ENCODE assay signal across 8 mouse cellular contexts in the genomic region with DNA sequence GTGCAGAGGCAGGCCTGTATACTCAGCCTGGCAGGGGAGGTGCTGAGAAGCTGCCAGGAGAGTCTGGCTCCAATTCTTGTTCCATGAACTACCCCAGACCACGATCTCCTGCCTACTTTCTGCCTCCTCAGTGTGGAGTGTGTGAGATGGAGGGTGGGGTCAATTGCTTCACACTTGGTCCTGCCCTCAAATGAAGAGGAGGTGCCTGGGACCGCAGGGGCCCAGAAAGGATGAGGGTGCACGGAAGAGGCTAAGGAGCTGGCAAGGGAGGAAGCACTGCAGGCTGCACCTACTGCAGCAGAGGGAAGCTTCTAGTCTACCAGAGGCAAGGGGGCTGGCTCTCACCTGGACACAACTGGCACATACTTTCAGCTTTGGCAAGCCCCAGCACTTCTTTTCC. TPM values are rescaled to one million over a fixed set of nuclear protein-coding genes. Genes with fewer than 3 reads are reported as not detected.
DNase-seq lines count a peak whose midpoint lies in the region; ATAC-seq lines count a peak whose summit lies in the region.

No protein-coding gene starts in this region.

- H3K4me3 ChIP-seq in embryonic facial prominence, embryonic 10.5 days: peak overlapping the region; percentile 76
- H3K4me3 ChIP-seq in hindbrain, embryonic 15.5 days: peak overlapping the region; percentile 53
- peak overlapping the region; percentile 77 for H3K4me3 ChIP-seq in liver, embryonic 15.5 days (replicated peaks)

- H3K27me3 ChIP-seq in embryonic facial prominence, embryonic 10.5 days (replicated peaks; ENCODE audit: low read depth, poor library complexity, severe bottlenecking): peaks cover 27% of the 10 kb centered on the region; the same call in 1 of the 2 replicates
- no peaks in the 10 kb centered on the region for H3K27me3 ChIP-seq in hindbrain, embryonic 15.5 days
- no peaks in the 10 kb centered on the region for H3K27me3 ChIP-seq in liver, embryonic 15.5 days

- peak overlapping the region; percentile 50 for H3K9ac ChIP-seq in hindbrain, embryonic 15.5 days
- H3K9ac ChIP-seq in liver, embryonic 15.5 days: peak overlapping the region; percentile 72

- peak overlapping the region; percentile 96; the same call in 1 of the 2 replicates for H3K27ac ChIP-seq in embryonic facial prominence, embryonic 10.5 days (replicated peaks)
- peak overlapping the region; percentile 34; the same call in 1 of the 2 replicates for H3K27ac ChIP-seq in hindbrain, embryonic 15.5 days (replicated peaks)
- peak overlapping the region; percentile 99 for H3K27ac ChIP-seq in liver, embryonic 15.5 days (replicated peaks)

- intact Hi-C loops in heart, postnatal 36 days (cut with DNase I): no loop called here

- whole genome bisulfite sequencing in embryonic facial prominence, embryonic 10.5 days: 55% methylated on average over 3 of the region's 3 CpGs
- WGBS in hindbrain, embryonic 15.5 days: 49% methylated on average over 3 of the region's 3 CpGs
- WGBS in liver, embryonic 15.5 days (ENCODE audit: insufficient replicate concordance): 21% methylated on average over 3 of the region's 3 CpGs

- H3K36me3 ChIP-seq in embryonic facial prominence, embryonic 10.5 days (replicated peaks): peaks cover 49% of the 10 kb centered on the region
- 0 out of 2 replicates have a peak, but pooled peaks cover under 1% of the 10 kb centered on the region for H3K36me3 ChIP-seq in hindbrain, embryonic 15.5 days
- peaks cover 33% of the 10 kb centered on the region for H3K36me3 ChIP-seq in liver, embryonic 15.5 days (replicated peaks)

- peak; percentile 20 to 36 for DNase-seq in heart, adult 18-20 months
- DNase-seq in heart, postnatal 36 days: no peak
- DNase-seq in embryonic facial prominence, embryonic 10.5 days (ENCODE audit: low spot score): no peak
- peak; percentile 47 for DNase-seq in naive thymus-derived CD4-positive, alpha-beta T cell, adult 2 months (ENCODE audit: low read depth)
- no peak for DNase-seq in retina, postnatal 1 day
- no peak for DNase-seq in urinary bladder, adult 2 months (ENCODE audit: low spot score)

- H3K4me2 ChIP-seq in hindbrain, embryonic 15.5 days: peak overlapping the region; percentile 66
- H3K4me2 ChIP-seq in liver, embryonic 15.5 days: peak overlapping the region; percentile 78

- ATAC-seq in hindbrain, embryonic 15.5 days (ENCODE audit: low FRiP score, low read depth): no peak
- ATAC-seq in liver, embryonic 15.5 days (ENCODE audit: insufficient read depth): peak; percentile 34

- H3K9me3 ChIP-seq in embryonic facial prominence, embryonic 10.5 days: no peaks in the 10 kb centered on the region; the same call in 1 of the 2 replicates
- no peaks in the 10 kb centered on the region for H3K9me3 ChIP-seq in hindbrain, embryonic 15.5 days
- H3K9me3 ChIP-seq in liver, embryonic 15.5 days (replicated peaks): no peaks in the 10 kb centered on the region

- H3K4me1 ChIP-seq in embryonic facial prominence, embryonic 10.5 days: peaks cover 25% of the 10 kb centered on the region
- H3K4me1 ChIP-seq in hindbrain, embryonic 15.5 days (replicated peaks): peaks cover 33% of the 10 kb centered on the region
- peaks cover 42% of the 10 kb centered on the region for H3K4me1 ChIP-seq in liver, embryonic 15.5 days (replicated peaks)

RNA-seq across cellular contexts. Expression of gene Hcfc1, which starts 1.8 kb away (rescaled TPM):
- total RNA-seq in heart, adult 18-20 months (2021): 10 to 100 TPM; 31.7 to 38.4 TPM
- 10 to 100 TPM; 34.3 to 37.2 TPM for total RNA-seq in heart, postnatal 36 days (2021)
- 79.9 and 84.5 TPM in 2 replicates for polyA plus RNA-seq in embryonic facial prominence, embryonic 10.5 days (2016; fragmentation: Nextera tagmentation; extraction: Ambion mirVana)
- polyA plus RNA-seq in hindbrain, embryonic 15.5 days (2015; fragmentation: Nextera tagmentation; extraction: Ambion mirVana): 46.4 and 47.1 TPM in 2 replicates
- 29.6 and 30.7 TPM in 2 replicates for polyA plus RNA-seq in liver, embryonic 15.5 days (2015; fragmentation: Nextera tagmentation; extraction: Ambion mirVana)
- 18.7 and 32.6 TPM in 2 replicates for polyA plus RNA-seq in urinary bladder, adult 2 months (2012; rRNA removed)

RNA-seq across cellular contexts. Expression of gene Renbp, which starts 33.7 kb away (rescaled TPM):
- 1 to 10 TPM; 5.5 to 7.3 TPM for total RNA-seq in heart, adult 18-20 months (2021)
- 1 to 10 TPM; 5.4 to 6.7 TPM for total RNA-seq in heart, postnatal 36 days (2021)
- polyA plus RNA-seq in embryonic facial prominence, embryonic 10.5 days (2016; fragmentation: Nextera tagmentation; extraction: Ambion mirVana): 22.4 and 23.3 TPM in 2 replicates
- polyA plus RNA-seq in hindbrain, embryonic 15.5 days (2015; fragmentation: Nextera tagmentation; extraction: Ambion mirVana): 13.3 and 14.1 TPM in 2 replicates
- polyA plus RNA-seq in liver, embryonic 15.5 days (2015; fragmentation: Nextera tagmentation; extraction: Ambion mirVana): 19.6 and 22.6 TPM in 2 replicates
- 35.0 and 36.8 TPM in 2 replicates for polyA plus RNA-seq in urinary bladder, adult 2 months (2012; rRNA removed)

RNA-seq across cellular contexts. Expression of gene Naa10, which starts 42.6 kb away (rescaled TPM):
- total RNA-seq in heart, adult 18-20 months (2021): 10 to 100 TPM; 56.6 to 58.6 TPM
- total RNA-seq in heart, postnatal 36 days (2021): 10 to 100 TPM; 58.2 to 61.4 TPM
- 169 and 181 TPM in 2 replicates for polyA plus RNA-seq in embryonic facial prominence, embryonic 10.5 days (2016; fragmentation: Nextera tagmentation; extraction: Ambion mirVana)
- polyA plus RNA-seq in hindbrain, embryonic 15.5 days (2015; fragmentation: Nextera tagmentation; extraction: Ambion mirVana): 93.3 and 98.4 TPM in 2 replicates
- 72.4 and 79.2 TPM in 2 replicates for polyA plus RNA-seq in liver, embryonic 15.5 days (2015; fragmentation: Nextera tagmentation; extraction: Ambion mirVana)
- polyA plus RNA-seq in urinary bladder, adult 2 months (2012; rRNA removed): 86.8 and 92.2 TPM in 2 replicates

RNA-seq across cellular contexts. Expression of gene Arhgap4, which starts 42.7 kb away (rescaled TPM):
- total RNA-seq in heart, adult 18-20 months (2021): 1 to 10 TPM in 1 of 2 experiments, under 1 TPM in 1; 0.72 to 3.8 TPM
- total RNA-seq in heart, postnatal 36 days (2021): 1 to 10 TPM; 1.2 to 1.5 TPM
- 2.1 and 2.6 TPM in 2 replicates for polyA plus RNA-seq in embryonic facial prominence, embryonic 10.5 days (2016; fragmentation: Nextera tagmentation; extraction: Ambion mirVana)
- polyA plus RNA-seq in hindbrain, embryonic 15.5 days (2015; fragmentation: Nextera tagmentation; extraction: Ambion mirVana): 3.5 and 3.6 TPM in 2 replicates
- polyA plus RNA-seq in liver, embryonic 15.5 days (2015; fragmentation: Nextera tagmentation; extraction: Ambion mirVana): 6.4 and 7.7 TPM in 2 replicates
- 6.0 and 8.4 TPM in 2 replicates for polyA plus RNA-seq in urinary bladder, adult 2 months (2012; rRNA removed)

RNA-seq across cellular contexts. Expression of gene Irak1, which starts 59.4 kb away (rescaled TPM):
- total RNA-seq in heart, adult 18-20 months (2021): 10 to 100 TPM; 54.9 to 61.8 TPM
- total RNA-seq in heart, postnatal 36 days (2021): 10 to 100 TPM; 54.1 to 60.7 TPM
- 54.0 and 62.2 TPM in 2 replicates for polyA plus RNA-seq in embryonic facial prominence, embryonic 10.5 days (2016; fragmentation: Nextera tagmentation; extraction: Ambion mirVana)
- polyA plus RNA-seq in hindbrain, embryonic 15.5 days (2015; fragmentation: Nextera tagmentation; extraction: Ambion mirVana): 44.0 and 45.9 TPM in 2 replicates
- polyA plus RNA-seq in liver, embryonic 15.5 days (2015; fragmentation: Nextera tagmentation; extraction: Ambion mirVana): 23.0 and 24.5 TPM in 2 replicates
- 89.2 and 104 TPM in 2 replicates for polyA plus RNA-seq in urinary bladder, adult 2 months (2012; rRNA removed)

Comparison
In these comparisons a context has a peak if more than half of its experiments do, and no peak if none do; other contexts are left out.
1. DNase-seq: peak in heart, adult 18-20 months (2 of 2) and naive thymus-derived CD4-positive, alpha-beta T cell, adult 2 months (single experiment); none in heart, postnatal 36 days (0 of 2), embryonic facial prominence, embryonic 10.5 days (single experiment), retina, postnatal 1 day (single experiment) and urinary bladder, adult 2 months (single experiment).
2. H3K27ac ChIP-seq: peak in every context shown above with its lines; median percentile 99 in liver, embryonic 15.5 days; 96 in embryonic facial prominence, embryonic 10.5 days; 34 in hindbrain, embryonic 15.5 days.
3. Peak in every context shown above with its lines, with median percentiles within 50 percentile points of each other: H3K4me3 ChIP-seq.